Mouse (Mus musculus): ENCODE data around the gene Megf11. TPM values are rescaled to one million over a fixed set of nuclear protein-coding genes. Genes with fewer than 3 reads are reported as not detected.
A peak's percentile ranks its signal among the peaks of the same experiment; 100 is the strongest.

The Megf11 gene
- total RNA-seq, 4 experiments from 2014 or later: 9.4 to 11.4 (median 11.1) TPM

GRCm38 (mm10) chr9:64604217-64604711, 218.8 kb downstream of the Megf11 start:
- DNase-seq (ENCODE audit: low spot score in 2 of 2): no peak

- DNase-seq (ENCODE audit: low spot score in 2 of 2): no peak
These were observed 219.8 kb downstream of the Megf11 start for GRCm38 (mm10) chr9:64605077-64605714.

- DNase-seq (ENCODE audit: low spot score in 2 of 2): peak in 1 of 2 experiments; percentile 36
These were observed 220.4 kb downstream of the Megf11 start for GRCm38 (mm10) chr9:64605735-64606349.

GRCm38 (mm10) chr9:64607049-64607448, 221.6 kb downstream of the Megf11 start:
- DNase-seq (ENCODE audit: low spot score in 2 of 2): no peak

- peak in 1 of 2 experiments; percentile 13 for DNase-seq (ENCODE audit: low spot score in 2 of 2)
These were observed 224.1 kb downstream of the Megf11 start for GRCm38 (mm10) chr9:64609546-64609945.

GRCm38 (mm10) chr9:64612121-64612983, 226.9 kb downstream of the Megf11 start:
- no peak for DNase-seq (ENCODE audit: low spot score in 2 of 2)

GRCm38 (mm10) chr9:64612984-64613649, 227.7 kb downstream of the Megf11 start:
- no peak for DNase-seq (ENCODE audit: low spot score in 2 of 2)

GRCm38 (mm10) chr9:64617413-64617812, 232.0 kb downstream of the Megf11 start:
- DNase-seq (ENCODE audit: low spot score in 2 of 2): no peak

- no peak for DNase-seq (ENCODE audit: low spot score in 2 of 2)
These were observed 233.0 kb downstream of the Megf11 start for GRCm38 (mm10) chr9:64618433-64618832.

GRCm38 (mm10) chr9:64619440-64619839, 234.0 kb downstream of the Megf11 start:
- DNase-seq (ENCODE audit: low spot score in 2 of 2): no peak

- no peak for DNase-seq (ENCODE audit: low spot score in 2 of 2)
These were observed 235.2 kb downstream of the Megf11 start for GRCm38 (mm10) chr9:64620596-64620995.

- no peak for DNase-seq (ENCODE audit: low spot score in 2 of 2)
These were observed 236.3 kb downstream of the Megf11 start for GRCm38 (mm10) chr9:64621499-64622296.

GRCm38 (mm10) chr9:64623361-64623760, 237.9 kb downstream of the Megf11 start:
- no peak for DNase-seq (ENCODE audit: low spot score in 2 of 2)

- no peak for DNase-seq (ENCODE audit: low spot score in 2 of 2)
These were observed 239.1 kb downstream of the Megf11 start for GRCm38 (mm10) chr9:64624536-64624935.

GRCm38 (mm10) chr9:64629802-64630201, 244.4 kb downstream of the Megf11 start:
- no peak for DNase-seq (ENCODE audit: low spot score in 2 of 2)

- no peak for DNase-seq (ENCODE audit: low spot score in 2 of 2)
These were observed 247.7 kb downstream of the Megf11 start for GRCm38 (mm10) chr9:64633169-64633568.

- peak; percentile 15 to 57 for DNase-seq (ENCODE audit: low spot score in 2 of 2)
These were observed 250.7 kb downstream of the Megf11 start for GRCm38 (mm10) chr9:64636111-64636510.

- DNase-seq (ENCODE audit: low spot score in 2 of 2): no peak
These were observed 251.5 kb downstream of the Megf11 start for GRCm38 (mm10) chr9:64636961-64637360.

GRCm38 (mm10) chr9:64638250-64638649, 252.8 kb downstream of the Megf11 start:
- peak in 1 of 2 experiments; percentile 25 for DNase-seq (ENCODE audit: low spot score in 2 of 2)

GRCm38 (mm10) chr9:64639664-64640063, 254.2 kb downstream of the Megf11 start:
- peak in 1 of 2 experiments; percentile 28 for DNase-seq (ENCODE audit: low spot score in 2 of 2)
